ENCODE assay signal across 8 mouse cellular contexts in genomic region chr14:59200711-59201603, GRCm38 (mm10). TPM values are rescaled to one million over a fixed set of nuclear protein-coding genes. Genes with fewer than 3 reads are reported as not detected.
DNase-seq lines count a peak whose midpoint lies in the region; ATAC-seq lines count a peak whose summit lies in the region.

Rcbtb1 (plus strand) TSS chr14:59201209.

- peaks cover 33% of the 10 kb centered on the region for H3K4me1 ChIP-seq in hindbrain, embryonic 12.5 days

- H3K9me3 ChIP-seq in hindbrain, embryonic 12.5 days (replicated peaks): no peaks in the 10 kb centered on the region

- no peaks in the 10 kb centered on the region for H3K36me3 ChIP-seq in hindbrain, embryonic 12.5 days

- WGBS in hindbrain, embryonic 12.5 days: under 1% methylated on average over 86 of the region's 96 CpGs

- peak; percentile 96 for DNase-seq in NIH3T3 (ENCODE audit: low read depth)
- peak; percentile 95 to 96 for DNase-seq in cerebellum, postnatal 10 days
- peak; percentile 84 to 90 for DNase-seq in frontal cortex, postnatal 10 days (ENCODE audit: low spot score in 2 of 2)
- peak; percentile 90 to 92 for DNase-seq in layer of hippocampus, postnatal 14 days (ENCODE audit: low spot score in 2 of 2)
- DNase-seq in lung, postnatal 14 days: peak; percentile 93
- DNase-seq in retina, adult 2 months (ENCODE audit: low read depth, low spot score): peak; percentile 84
- peak; percentile 97 for DNase-seq in thymus, postnatal 36 days

- peak within 1 kb of the TSS; percentile 80 for H3K4me2 ChIP-seq in hindbrain, embryonic 12.5 days (replicated peaks)

- peak within 1 kb of the TSS; percentile 95 for H3K9ac ChIP-seq in hindbrain, embryonic 12.5 days

- peak within 1 kb of the TSS; percentile 83 for H3K4me3 ChIP-seq in hindbrain, embryonic 12.5 days

- H3K27ac ChIP-seq in hindbrain, embryonic 12.5 days: peak within 1 kb of the TSS; percentile 98

- ATAC-seq in hindbrain, embryonic 12.5 days (ENCODE audit: low FRiP score): peak; percentile 97

- H3K27me3 ChIP-seq in hindbrain, embryonic 12.5 days: no peaks in the 10 kb centered on the region

RNA-seq across cellular contexts. Expression of gene Rcbtb1, which starts in this region (rescaled TPM):
- polyA plus RNA-seq in hindbrain, embryonic 12.5 days (2016; fragmentation: Nextera tagmentation; extraction: Ambion mirVana): 99.2 TPM in 2 replicates
- 10 to 100 TPM; 31.7 to 33.5 TPM for total RNA-seq in layer of hippocampus, postnatal 14 days (2021)

Comparison
In these comparisons a context has a peak if more than half of its experiments do, and no peak if none do; other contexts are left out.
1. Peak in every context shown above with its lines: DNase-seq, ATAC-seq, H3K4me3 ChIP-seq and H3K27ac ChIP-seq.